Mouse (Mus musculus): ENCODE measurements around the gene Ptpra. TPM values are rescaled to one million over a fixed set of nuclear protein-coding genes. Genes with fewer than 3 reads are reported as not detected.

Ptpra gene
- total and polyA plus RNA-seq, 3 experiments = 38.5 to 73.3 (median 40.4) TPM

DNA sequence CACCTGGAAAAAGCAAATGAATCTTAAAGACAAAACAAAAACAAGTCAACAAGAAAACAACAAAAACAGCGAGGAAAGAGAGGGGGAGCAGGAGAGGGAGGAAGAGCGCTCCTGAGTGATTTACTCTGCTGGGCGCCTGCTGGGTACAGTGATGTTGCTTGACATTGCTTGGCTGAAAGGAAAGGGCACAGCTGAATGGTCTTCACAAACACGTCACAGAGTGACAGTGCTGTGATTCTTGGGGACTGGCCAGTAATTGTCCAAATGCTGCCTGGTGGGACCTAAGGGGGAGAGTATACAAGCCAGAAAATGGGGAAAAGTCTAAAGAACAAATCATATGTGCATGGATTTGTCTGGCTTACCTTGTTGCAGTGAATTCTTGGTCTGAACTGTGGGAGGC, 152.1 kb downstream of the Ptpra start:
- dilution Hi-C loops (cut with MboI; ENCODE audit: extremely low pct_ligation_motif_present, extremely low pct_unique_long_range_greater_than_20kb, low sequenced_read_pairs) = no loop called here
- no peak for DNase-seq (ENCODE audit: extremely low read depth)
- Histone ChIP-seq H3K9ac (ENCODE audit: insufficient read depth, low read depth) (no peak overlapping the region), H3K4me3 (replicated peaks in 1 of 3; ENCODE audit: low read depth in 2 of 3, low read length in 2 of 3, poor library complexity in 1 of 3) (no peak overlapping the region), H3K79me2 (replicated peaks; ENCODE audit: control insufficient read depth, extremely low read depth, insufficient read depth, poor library complexity, severe bottlenecking) (no peaks in the 10 kb centered on the region), H3K27me3 (replicated peaks) (no peaks in the 10 kb centered on the region), H3K9me3 (replicated peaks; ENCODE audit: low read length) (no peaks in the 10 kb centered on the region), H3K4me2 (ENCODE audit: insufficient read depth, low read depth, poor library complexity, severe bottlenecking) (no peak overlapping the region), H3K27ac (ENCODE audit: insufficient read depth, low read depth) (no peak overlapping the region), H3K4me1 (ENCODE audit: control insufficient read depth in 1 of 2, insufficient read depth in 2 of 2) (peaks cover 0 to 4% of the 10 kb centered on the region in 2 experiments; a peak in 1 of 4 replicates), H3K36me3 (replicated peaks in 1 of 2; ENCODE audit: control insufficient read depth in 1 of 2, insufficient read depth in 1 of 2, low read length in 1 of 2) (peaks cover 44 to 81% of the 10 kb centered on the region in 2 experiments)
- TF ChIP-seq NRF1 (IDR thresholded peaks at IDR 0.05; ENCODE audit: low read depth, low read length) (no peak), TCF12 (IDR thresholded peaks at IDR 0.05; ENCODE audit: low read depth, low read length) (no peak), GABPA (IDR thresholded peaks at IDR 0.05; ENCODE audit: insufficient replicate concordance, low read depth, low read length) (no peak), ELF1 (IDR thresholded peaks at IDR 0.05; ENCODE audit: low read depth, low read length) (no peak), NELFE (IDR thresholded peaks at IDR 0.05; ENCODE audit: low read depth, low read length) (no peak), CHD2 (IDR thresholded peaks at IDR 0.05; ENCODE audit: low read length) (no peak), USF2 (conservative IDR thresholded peaks at IDR 0.05; ENCODE audit: low read depth, low read length) (no peak), ZKSCAN1 (IDR thresholded peaks at IDR 0.05; ENCODE audit: borderline replicate concordance, low read depth, low read length) (no peak), KAT2A (IDR thresholded peaks at IDR 0.05; ENCODE audit: insufficient replicate concordance, low read length) (no peak), PAX5 (IDR thresholded peaks at IDR 0.05; ENCODE audit: low read length) (no peak), EP300 (IDR thresholded peaks at IDR 0.05; ENCODE audit: low read length) (no peak), CHD1 (IDR thresholded peaks at IDR 0.05; ENCODE audit: low read depth, low read length) (no peak), UBTF (IDR thresholded peaks at IDR 0.05; ENCODE audit: low read depth, low read length) (no peak), CTCF (conservative IDR thresholded peaks at IDR 0.05 in 1 of 2, IDR thresholded peaks at IDR 0.05 in 1 of 2; ENCODE audit: low read depth in 2 of 2, low read length in 2 of 2) (no peak), ZC3H11A (IDR thresholded peaks at IDR 0.05; ENCODE audit: low read depth, low read length) (no peak), HCFC1 (IDR thresholded peaks at IDR 0.05; ENCODE audit: low read depth, low read length) (no peak), USF1 (IDR thresholded peaks at IDR 0.05; ENCODE audit: low read depth, low read length) (no peak)
- in situ Hi-C loops (cut with MboI; ENCODE audit: low pct_ligation_motif_present, low pct_unique_long_range_greater_than_20kb, low sequenced_read_pairs) = no loop called here

Other genes with a start within 250 kb of the Ptpra start
- 523 and 663 TPM in 2 replicates for gene Nop56, start 175.8 kb upstream of the Ptpra start, total RNA-seq (2012; rRNA removed)
- gene Nop56, start 175.8 kb upstream of the Ptpra start, total RNA-seq (2014; rRNA removed) = 725 and 772 TPM in 2 replicates
- 1,109 and 1,141 TPM in 2 replicates for gene Nop56, start 175.8 kb upstream of the Ptpra start, polyA plus RNA-seq (2012; ENCODE audit: insufficient read length, low read depth)
- 134 TPM in 2 replicates for gene Idh3b, start 165.7 kb upstream of the Ptpra start, total RNA-seq (2012; rRNA removed)
- 160 and 179 TPM in 2 replicates for gene Idh3b, start 165.7 kb upstream of the Ptpra start, total RNA-seq (2014; rRNA removed)
- 220 and 315 TPM in 2 replicates for gene Idh3b, start 165.7 kb upstream of the Ptpra start, polyA plus RNA-seq (2012; ENCODE audit: insufficient read length, low read depth)
- 0.13 TPM in 1 of 2 replicates, not detected in the other for gene Ebf4, start 155.1 kb upstream of the Ptpra start, total RNA-seq (2012; rRNA removed)
- gene Ebf4, start 155.1 kb upstream of the Ptpra start, total RNA-seq (2014; rRNA removed) = not detected in 2 replicates
- 0.10 TPM in 1 of 2 replicates, not detected in the other for gene Ebf4, start 155.1 kb upstream of the Ptpra start, polyA plus RNA-seq (2012; ENCODE audit: insufficient read length, low read depth)
- gene Cpxm1, start 52.7 kb upstream of the Ptpra start, total RNA-seq (2012; rRNA removed) = 0.08 and 0.13 TPM in 2 replicates
- gene Cpxm1, start 52.7 kb upstream of the Ptpra start, total RNA-seq (2014; rRNA removed) = 0.20 and 0.35 TPM in 2 replicates
- gene Cpxm1, start 52.7 kb upstream of the Ptpra start, polyA plus RNA-seq (2012; ENCODE audit: insufficient read length, low read depth) = 0.27 and 0.31 TPM in 2 replicates
- not detected in 2 replicates for gene Gm28372, start 45.0 kb upstream of the Ptpra start, total RNA-seq (2012; rRNA removed)
- gene Gm28372, start 45.0 kb upstream of the Ptpra start, total RNA-seq (2014; rRNA removed) = not detected in 2 replicates
- gene Gm28372, start 45.0 kb upstream of the Ptpra start, polyA plus RNA-seq (2012; ENCODE audit: insufficient read length, low read depth) = 0.23 TPM in 1 of 2 replicates, not detected in the other
- not detected in 2 replicates for gene 1700020A23Rik, start 45.0 kb upstream of the Ptpra start, total RNA-seq (2012; rRNA removed)
- gene 1700020A23Rik, start 45.0 kb upstream of the Ptpra start, total RNA-seq (2014; rRNA removed) = not detected in 2 replicates
- gene 1700020A23Rik, start 45.0 kb upstream of the Ptpra start, polyA plus RNA-seq (2012; ENCODE audit: insufficient read length, low read depth) = not detected in 2 replicates
- gene Tmem239, start 43.8 kb upstream of the Ptpra start, total RNA-seq (2012; rRNA removed) = not detected in 2 replicates
- not detected in 2 replicates for gene Tmem239, start 43.8 kb upstream of the Ptpra start, total RNA-seq (2014; rRNA removed)
- gene Tmem239, start 43.8 kb upstream of the Ptpra start, polyA plus RNA-seq (2012; ENCODE audit: insufficient read length, low read depth) = not detected in 2 replicates
- gene Vps16, start 25.9 kb upstream of the Ptpra start, total RNA-seq (2012; rRNA removed) = 105 and 119 TPM in 2 replicates
- gene Vps16, start 25.9 kb upstream of the Ptpra start, total RNA-seq (2014; rRNA removed) = 76.7 and 98.4 TPM in 2 replicates
- gene Vps16, start 25.9 kb upstream of the Ptpra start, polyA plus RNA-seq (2012; ENCODE audit: insufficient read length, low read depth) = 113 and 141 TPM in 2 replicates
- gene Pced1a, start 25.6 kb upstream of the Ptpra start, total RNA-seq (2012; rRNA removed) = 13.3 and 15.3 TPM in 2 replicates
- gene Pced1a, start 25.6 kb upstream of the Ptpra start, total RNA-seq (2014; rRNA removed) = 9.6 and 11.6 TPM in 2 replicates
- gene Pced1a, start 25.6 kb upstream of the Ptpra start, polyA plus RNA-seq (2012; ENCODE audit: insufficient read length, low read depth) = 15.6 and 17.1 TPM in 2 replicates
- 68.7 and 83.2 TPM in 2 replicates for gene Mrps26, start 113.5 kb downstream of the Ptpra start, total RNA-seq (2012; rRNA removed)
- 71.4 and 74.7 TPM in 2 replicates for gene Mrps26, start 113.5 kb downstream of the Ptpra start, total RNA-seq (2014; rRNA removed)
- gene Mrps26, start 113.5 kb downstream of the Ptpra start, polyA plus RNA-seq (2012; ENCODE audit: insufficient read length, low read depth) = 101 and 137 TPM in 2 replicates
- not detected in 2 replicates for gene Oxt, start 125.9 kb downstream of the Ptpra start, total RNA-seq (2012; rRNA removed)
- gene Oxt, start 125.9 kb downstream of the Ptpra start, total RNA-seq (2014; rRNA removed) = not detected in 2 replicates
- gene Oxt, start 125.9 kb downstream of the Ptpra start, polyA plus RNA-seq (2012; ENCODE audit: insufficient read length, low read depth) = not detected in 2 replicates
- gene Avp, start 132.3 kb downstream of the Ptpra start, total RNA-seq (2012; rRNA removed) = not detected in 2 replicates
- gene Avp, start 132.3 kb downstream of the Ptpra start, total RNA-seq (2014; rRNA removed) = not detected in 2 replicates
- not detected in 2 replicates for gene Avp, start 132.3 kb downstream of the Ptpra start, polyA plus RNA-seq (2012; ENCODE audit: insufficient read length, low read depth)
- 6.0 and 9.7 TPM in 2 replicates for gene Fastkd5, start 179.7 kb downstream of the Ptpra start, total RNA-seq (2012; rRNA removed)
- gene Fastkd5, start 179.7 kb downstream of the Ptpra start, total RNA-seq (2014; rRNA removed) = 13.4 and 14.8 TPM in 2 replicates
- gene Fastkd5, start 179.7 kb downstream of the Ptpra start, polyA plus RNA-seq (2012; ENCODE audit: insufficient read length, low read depth) = 7.3 and 9.1 TPM in 2 replicates
- gene Ubox5, start 179.8 kb downstream of the Ptpra start, total RNA-seq (2012; rRNA removed) = 6.0 and 7.0 TPM in 2 replicates
- 4.6 and 5.5 TPM in 2 replicates for gene Ubox5, start 179.8 kb downstream of the Ptpra start, total RNA-seq (2014; rRNA removed)
- 10.2 and 10.6 TPM in 2 replicates for gene Ubox5, start 179.8 kb downstream of the Ptpra start, polyA plus RNA-seq (2012; ENCODE audit: insufficient read length, low read depth)
- gene Lzts3, start 192.5 kb downstream of the Ptpra start, total RNA-seq (2012; rRNA removed) = 3.7 and 3.9 TPM in 2 replicates
- 1.2 and 1.5 TPM in 2 replicates for gene Lzts3, start 192.5 kb downstream of the Ptpra start, total RNA-seq (2014; rRNA removed)
- gene Lzts3, start 192.5 kb downstream of the Ptpra start, polyA plus RNA-seq (2012; ENCODE audit: insufficient read length, low read depth) = 3.6 and 4.2 TPM in 2 replicates
- gene Ddrgk1, start 214.4 kb downstream of the Ptpra start, total RNA-seq (2012; rRNA removed) = 72.7 and 77.9 TPM in 2 replicates
- gene Ddrgk1, start 214.4 kb downstream of the Ptpra start, total RNA-seq (2014; rRNA removed) = 50.4 and 51.7 TPM in 2 replicates
- gene Ddrgk1, start 214.4 kb downstream of the Ptpra start, polyA plus RNA-seq (2012; ENCODE audit: insufficient read length, low read depth) = 93.1 and 114 TPM in 2 replicates
- 59.1 and 89.6 TPM in 2 replicates for gene Itpa, start 217.3 kb downstream of the Ptpra start, total RNA-seq (2012; rRNA removed)
- gene Itpa, start 217.3 kb downstream of the Ptpra start, total RNA-seq (2014; rRNA removed) = 121 and 123 TPM in 2 replicates
- gene Itpa, start 217.3 kb downstream of the Ptpra start, polyA plus RNA-seq (2012; ENCODE audit: insufficient read length, low read depth) = 53.3 and 70.8 TPM in 2 replicates
- gene Slc4a11, start 247.2 kb downstream of the Ptpra start, total RNA-seq (2012; rRNA removed) = 0.21 and 0.42 TPM in 2 replicates
- 0.27 TPM in 1 of 2 replicates, not detected in the other for gene Slc4a11, start 247.2 kb downstream of the Ptpra start, total RNA-seq (2014; rRNA removed)
- gene Slc4a11, start 247.2 kb downstream of the Ptpra start, polyA plus RNA-seq (2012; ENCODE audit: insufficient read length, low read depth) = 0.19 and 0.30 TPM in 2 replicates

All from CH12.LX (cell line).